Mouse (Mus musculus) monocyte, adult 5-6 weeks (primary cell): ENCODE data around the gene Atad1. TPM values are rescaled to one million over a fixed set of nuclear protein-coding genes. Genes with fewer than 3 reads are reported as not detected.
"Not testable (repeated sequence)": the region's sequence is repeated elsewhere in the genome, so short reads cannot be mapped to it uniquely, and the experiment has no call there.

Source experiments
- ATAC-seq: fragments of 153-309, 156-312 bp; replicated peaks from 2 replicates; pipeline ENCODE4 v1.8.0; 2017; ENCODE audit warnings: mild to moderate bottlenecking; ENCODE audit not compliant: low TSS enrichment, insufficient number of reproducible peaks, severe bottlenecking, poor library complexity, low FRiP score
- total RNA-seq: library from RNA; stranded (forward); fragments of 200-1000, 200-491, 200-594 nt; gene quantifications from 3 replicates; pipeline ENCODE4 v1.2.3, GENCODE M21; 2017

Atad1 gene
- total RNA-seq, 1 experiment from 2014 or later, result 49.5 TPM

DNA sequence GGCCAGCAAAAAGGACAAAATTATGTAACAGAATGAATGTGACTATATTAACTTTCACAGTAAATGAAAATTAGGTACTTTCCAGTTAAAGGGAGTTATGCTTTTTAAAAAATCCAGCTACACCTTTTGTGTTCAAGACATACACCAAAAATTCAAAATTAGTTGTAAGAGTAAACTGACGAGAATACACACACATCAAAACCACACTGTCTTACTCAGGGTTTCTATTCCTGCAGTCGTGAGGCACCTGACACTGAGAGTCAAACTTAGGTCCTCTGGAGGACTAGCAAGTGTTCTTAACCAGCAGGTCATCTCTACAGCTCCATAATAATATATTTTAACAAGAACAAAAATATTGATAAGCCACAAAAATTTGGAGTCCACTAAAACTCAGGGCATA, 42.9 kb downstream of the Atad1 start:
- ATAC-seq, result no peak

GRCm38 (mm10) chr19:32689724-32690123, 49.9 kb downstream of the Atad1 start:
- ATAC-seq, result 0 out of 2 replicates have a peak, but pooled peaks have one; percentile 43

DNA sequence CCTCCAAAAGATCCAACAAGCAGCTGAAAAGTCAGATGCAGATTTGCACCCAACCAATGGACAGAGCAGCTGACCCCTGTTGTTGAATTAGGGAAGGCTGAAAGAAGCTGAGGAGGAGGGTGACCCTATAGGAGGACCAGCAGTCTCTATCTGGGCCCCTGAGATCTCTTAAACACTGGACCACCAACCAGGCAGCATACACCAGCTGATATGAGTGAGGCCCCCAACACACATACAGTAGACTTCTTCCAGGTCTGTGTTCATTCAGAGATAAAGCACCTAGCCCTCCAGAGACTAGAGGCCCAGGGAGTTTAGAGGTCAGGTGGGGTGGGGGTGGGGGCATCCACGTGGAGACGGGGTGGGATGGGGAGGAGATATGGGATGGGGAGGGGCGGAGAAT, 51.4 kb downstream of the Atad1 start:
- not testable (repeated sequence) for ATAC-seq

DNA sequence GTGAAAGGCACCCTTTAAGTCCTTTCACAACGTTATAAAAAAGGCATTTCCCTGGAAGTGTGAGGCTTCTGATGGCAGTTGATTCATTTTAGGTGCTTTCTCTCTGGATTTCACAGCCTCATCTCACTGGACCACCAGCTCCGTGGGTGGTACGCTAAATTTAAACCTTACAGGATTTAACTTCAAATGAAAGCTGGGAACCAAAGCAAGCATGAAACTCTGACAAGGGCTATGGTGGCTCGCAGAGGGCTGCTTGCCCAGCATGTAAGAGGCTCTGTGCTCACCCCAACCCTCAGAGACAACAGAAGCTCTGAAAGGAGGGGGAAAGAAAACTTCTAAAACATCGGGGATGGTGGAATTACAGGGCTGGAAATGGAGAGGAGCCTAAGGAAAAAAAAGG, 51.9 kb downstream of the Atad1 start:
- ATAC-seq, result no peak

DNA sequence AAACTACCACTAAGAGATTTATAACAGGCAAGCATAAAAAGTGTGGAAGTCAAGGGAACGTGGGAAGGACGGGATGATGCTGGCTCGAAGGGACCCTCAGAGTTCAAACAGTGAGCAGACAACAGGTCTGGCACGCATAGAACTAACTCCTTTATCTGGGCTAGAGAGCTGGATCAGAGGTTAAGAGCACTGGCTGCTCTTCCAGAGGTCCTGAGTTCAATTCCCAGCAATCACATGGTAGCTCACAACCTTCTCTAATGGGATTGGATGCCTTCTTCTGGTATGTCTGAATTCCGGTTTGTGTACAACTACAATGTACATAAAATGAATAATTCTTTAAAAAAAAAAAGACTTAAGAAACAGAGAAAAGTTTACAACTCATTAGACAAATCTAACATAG, 56.5 kb downstream of the Atad1 start:
- no peak for ATAC-seq

DNA sequence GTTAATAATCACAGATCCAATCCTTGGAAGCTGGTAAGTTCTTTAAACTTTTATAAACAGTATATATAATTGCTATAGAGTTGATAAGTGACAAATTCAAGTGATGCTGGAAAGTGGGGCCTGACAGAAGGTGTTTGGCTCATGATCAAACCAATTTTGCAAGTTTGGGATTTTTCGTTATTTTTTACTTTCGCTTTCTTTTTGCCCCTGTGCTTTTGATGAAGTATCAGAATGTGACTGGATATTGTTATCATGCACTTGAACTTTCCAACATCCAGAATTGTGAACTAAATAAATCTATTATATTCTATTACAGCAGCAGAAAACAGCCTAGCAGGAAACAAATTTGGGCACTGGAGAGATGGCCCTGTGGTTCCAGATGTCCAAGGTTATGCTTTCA, 58.7 kb downstream of the Atad1 start:
- ATAC-seq, result no peak

GRCm38 (mm10) chr19:32675766-32676165, 63.8 kb downstream of the Atad1 start:
- no peak for ATAC-seq

- ATAC-seq, result not testable (repeated sequence)
These were observed 71.8 kb downstream of the Atad1 start for GRCm38 (mm10) chr19:32667830-32668229.

- no peak for ATAC-seq
These were observed 74.3 kb downstream of the Atad1 start for GRCm38 (mm10) chr19:32665243-32665642.

GRCm38 (mm10) chr19:32662936-32663335, 76.7 kb downstream of the Atad1 start:
- ATAC-seq, result no peak

GRCm38 (mm10) chr19:32659346-32659745, 80.2 kb downstream of the Atad1 start:
- ATAC-seq, result no peak

DNA sequence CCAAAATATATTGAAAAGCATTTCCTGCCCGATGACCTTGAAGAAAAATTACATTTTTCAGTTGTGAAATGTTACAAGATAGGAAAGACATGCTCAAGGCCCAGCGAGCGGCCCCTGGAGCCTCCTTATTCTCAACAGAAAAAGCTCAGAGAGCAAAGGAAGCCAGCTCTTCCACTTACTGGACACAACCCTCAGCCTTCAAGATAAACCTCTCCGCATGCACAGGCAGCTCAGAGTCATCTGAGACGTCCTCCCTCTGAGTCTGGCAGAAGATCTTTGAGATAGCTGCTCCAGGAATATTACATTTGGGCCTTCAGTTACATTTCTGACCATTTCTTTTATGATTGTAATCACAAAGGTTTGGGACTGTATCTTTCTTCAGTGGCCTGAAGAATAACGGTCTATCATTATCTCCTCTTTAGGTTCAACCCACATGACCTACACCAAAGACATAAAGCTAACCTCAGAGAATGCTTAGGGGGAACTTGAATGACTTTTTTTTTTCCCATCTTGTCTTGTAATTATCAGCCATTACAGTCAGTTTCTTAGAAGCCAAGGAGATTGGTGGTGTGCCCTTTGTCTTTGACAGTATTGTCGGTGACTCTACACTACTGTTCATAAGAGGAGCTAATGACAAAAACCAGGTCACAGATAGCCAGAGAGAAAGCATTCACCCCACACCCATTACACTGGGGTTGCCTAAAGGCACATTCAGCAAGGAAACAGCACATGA, 85.8 kb downstream of the Atad1 start:
- no peak for ATAC-seq

DNA sequence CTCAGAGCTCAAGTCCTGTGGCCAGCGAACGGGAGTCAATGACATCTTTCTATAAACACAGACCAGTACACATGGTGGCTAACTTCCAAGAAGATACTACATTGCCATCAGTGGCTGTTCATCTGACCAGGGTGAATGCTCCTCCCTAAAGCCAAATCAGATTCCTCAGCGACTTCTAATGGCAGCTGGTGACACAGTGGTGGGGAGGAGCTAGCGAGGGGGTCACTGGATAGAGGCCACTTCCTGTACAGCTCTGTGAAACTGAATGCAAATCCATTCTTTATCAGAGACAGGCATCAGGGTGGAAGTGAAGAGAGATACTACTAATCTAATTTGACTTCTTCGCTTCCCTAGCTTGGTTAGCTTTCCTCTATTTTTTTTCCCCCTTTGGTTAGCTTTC, 86.5 kb downstream of the Atad1 start:
- ATAC-seq, result no peak

DNA sequence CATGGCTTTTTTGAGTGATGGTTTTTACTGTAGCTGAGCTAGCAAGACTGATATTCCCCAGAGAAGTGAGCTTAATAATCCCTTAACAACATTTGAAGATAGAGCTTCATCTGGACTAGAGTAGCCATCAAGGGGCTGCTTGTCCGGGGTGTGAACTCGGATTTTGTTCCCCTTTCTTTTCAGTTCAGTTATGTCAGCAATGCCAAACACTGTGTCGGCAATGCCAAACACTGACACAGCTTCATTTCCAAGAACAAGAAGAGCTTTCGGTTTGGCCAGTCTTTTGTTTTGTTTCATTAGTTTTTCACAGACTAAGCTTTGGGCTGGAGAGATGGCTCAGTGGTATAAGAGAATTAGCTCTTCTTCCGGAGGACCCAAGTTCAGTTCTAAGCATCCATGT, 88.5 kb downstream of the Atad1 start:
- no peak for ATAC-seq

DNA sequence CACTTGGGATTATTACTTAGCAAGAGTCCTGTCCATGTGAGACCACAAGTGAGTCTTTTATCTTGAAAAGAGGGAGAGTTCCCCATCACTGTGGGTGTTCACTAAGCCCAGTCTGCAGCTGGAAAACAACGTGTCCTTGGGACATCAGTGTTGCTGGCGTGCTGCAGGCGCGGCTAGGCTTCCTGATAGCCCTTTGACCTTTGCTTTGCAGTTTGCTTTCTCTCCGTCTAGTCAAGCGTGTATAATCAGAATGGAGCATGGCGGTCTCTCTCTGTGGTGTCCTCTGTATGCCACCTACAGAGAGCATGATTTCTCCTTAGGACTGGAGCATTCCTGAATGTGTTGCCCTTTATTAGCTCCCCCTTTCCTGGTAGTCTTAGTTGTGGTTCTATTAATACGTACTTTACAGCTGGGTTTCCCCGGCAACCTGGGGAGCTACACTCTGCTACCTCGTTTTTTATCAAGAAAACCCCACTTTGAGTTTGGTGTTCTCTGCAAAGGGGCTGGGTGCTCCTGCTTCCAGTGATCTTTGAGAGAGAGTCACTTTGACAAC, 91.5 kb downstream of the Atad1 start:
- no peak for ATAC-seq

GRCm38 (mm10) chr19:32646382-32646781, 93.2 kb downstream of the Atad1 start:
- ATAC-seq, result no peak

DNA sequence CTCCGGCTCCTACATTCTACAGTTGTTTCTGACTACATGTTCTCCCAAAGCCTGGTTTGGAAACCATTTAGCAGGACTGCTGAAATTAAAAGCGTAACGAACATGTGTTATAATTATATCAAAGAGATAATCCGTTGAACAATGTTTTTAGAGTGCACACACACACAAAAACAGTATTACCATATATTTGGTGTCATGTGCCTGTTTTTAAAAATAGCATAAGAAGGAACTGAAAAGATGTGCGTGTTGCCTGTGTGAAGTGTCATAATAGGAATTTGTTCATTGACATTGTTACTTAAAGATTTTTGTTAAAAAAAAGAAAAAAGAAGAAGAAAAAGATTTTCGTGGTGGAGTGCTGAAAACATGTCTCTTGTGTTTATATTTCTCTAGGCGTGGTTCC, 93.6 kb downstream of the Atad1 start:
- ATAC-seq, result peak; percentile 56; the same call in 1 of the 2 replicates

GRCm38 (mm10) chr19:32643642-32644041, 95.9 kb downstream of the Atad1 start:
- ATAC-seq, result no peak

GRCm38 (mm10) chr19:32641995-32642394, 97.6 kb downstream of the Atad1 start:
- ATAC-seq, result no peak

DNA sequence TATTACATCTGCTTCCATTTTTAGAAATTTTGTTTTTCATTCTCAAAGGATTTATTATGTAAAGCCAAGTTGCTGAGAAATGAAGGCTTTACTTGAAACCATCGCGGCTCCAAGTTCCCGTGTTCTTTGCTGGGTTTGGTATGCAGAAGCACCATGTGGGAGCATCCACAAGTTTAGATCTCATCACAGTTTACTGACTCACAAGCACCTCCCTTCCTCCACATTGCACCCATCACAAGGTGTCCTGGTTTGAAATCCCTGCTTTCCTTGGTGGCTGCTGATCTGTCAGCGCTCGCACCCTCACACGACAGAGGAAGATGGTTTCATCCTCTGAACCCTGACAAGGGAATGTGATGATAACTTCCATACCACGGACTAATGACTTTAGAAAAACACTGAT, 98.1 kb downstream of the Atad1 start:
- ATAC-seq, result no peak
